Mouse (Mus musculus) CH12.LX (cell line): ENCODE measurements around the gene Nup133.

ENCODE experiments used
- BHLHE40 ChIP-seq: IDR thresholded peaks from 2 replicates; pipeline ENCODE4 v1.6.1; 2011; ENCODE audit warnings: mild to moderate bottlenecking, low read depth, low read length, improper control_type of control experiment
- CHD2 ChIP-seq: IDR thresholded peaks from 2 replicates; pipeline ENCODE4 v1.6.1; 2011; ENCODE audit warnings: low read length, improper control_type of control experiment
- CTCF ChIP-seq, 2 experiments: IDR thresholded peaks in 1 of 2; conservative IDR thresholded peaks in 1 of 2; 2 replicates each; pipeline ENCODE4 v1.5.1; 2011 to 2012; ENCODE audit warnings: low read depth in 2 of 2, low read length in 2 of 2, improper control_type of control experiment in 1 of 2, inconsistent platforms in 1 of 2, mild to moderate bottlenecking in 1 of 2, moderate library complexity in 1 of 2
- EP300 ChIP-seq: IDR thresholded peaks from 2 replicates; pipeline ENCODE4 v1.6.1; 2011; ENCODE audit warnings: low read length, improper control_type of control experiment
- KAT2A ChIP-seq: IDR thresholded peaks from 2 replicates; pipeline ENCODE4 v1.6.1; 2012; ENCODE audit warnings: low read length, improper control_type of control experiment, inconsistent platforms; ENCODE audit not compliant: insufficient replicate concordance
- MAFK ChIP-seq: IDR thresholded peaks from 2 replicates; pipeline ENCODE4 v1.6.1; 2011; ENCODE audit warnings: low read length, improper control_type of control experiment; ENCODE audit not compliant: insufficient replicate concordance
- POLR2A ChIP-seq: IDR thresholded peaks from 2 replicates; pipeline ENCODE4 v1.6.1; 2011; ENCODE audit warnings: low read depth, mild to moderate bottlenecking, improper control_type of control experiment, low read length

GRCm38 (mm10) chr8:123859648-123860259, 89.3 kb downstream of the Nup133 start, which contains the start of gene Ccsap:
- TF ChIP-seq KAT2A (no peak), MAFK (no peak), POLR2A (no peak), CHD2 (no peak), EP300 (no peak), BHLHE40 (no peak), CTCF (conservative IDR thresholded peaks at IDR 0.05 in 1 of 2, IDR thresholded peaks at IDR 0.05 in 1 of 2; ENCODE audit: low read depth in 2 of 2, low read length in 2 of 2) (no peak)
